Mouse (Mus musculus) liver, adult 2 months (tissue): ENCODE results near the gene Dmd. TPM values are rescaled to one million over a fixed set of nuclear protein-coding genes. Genes with fewer than 3 reads are reported as not detected.
A peak's percentile ranks its signal among the peaks of the same experiment; 100 is the strongest.

Experiments used
- DNase-seq: peaks from one replicate; pipeline ENCODE4 v3.0.0-alpha.2; 2011; ENCODE audit warnings: low read depth, low spot score; ENCODE audit errors: extremely low read depth
- H3K27ac ChIP-seq: fragments of 200-500 bp; replicated peaks from 2 replicates; pipeline ENCODE4 v1.5.1; 2012; ENCODE audit warnings: low read depth, mild to moderate bottlenecking, control low read depth, inconsistent platforms, low read length; ENCODE audit not compliant: insufficient read depth
- H3K27me3 ChIP-seq: fragments of 200-500 bp; 2 replicates; pipeline ENCODE4 v1.6.1; 2012; ENCODE audit warnings: mild to moderate bottlenecking, moderate library complexity, low read length, inconsistent platforms; ENCODE audit not compliant: control insufficient read depth, insufficient read depth
- H3K36me3 ChIP-seq: fragments of 200-500 bp; 2 replicates; pipeline ENCODE4 v1.6.1; 2012; ENCODE audit warnings: low read length, inconsistent platforms; ENCODE audit not compliant: control insufficient read depth, insufficient read depth
- H3K4me1 ChIP-seq: fragments of 200-500 bp; 2 replicates; pipeline ENCODE4 v1.6.1; 2011; ENCODE audit warnings: low read length; ENCODE audit not compliant: control insufficient read depth, insufficient read depth
- H3K4me3 ChIP-seq: fragments of 200-500 bp; 2 replicates; pipeline ENCODE4 v1.5.1; 2011; ENCODE audit warnings: low read depth, mild to moderate bottlenecking, control low read depth, low read length, moderate library complexity; ENCODE audit not compliant: insufficient read depth
- H3K79me2 ChIP-seq: fragments of 200-500 bp; 2 replicates; pipeline ENCODE4 v1.6.1; 2012; ENCODE audit warnings: inconsistent platforms, mild to moderate bottlenecking, low read length, moderate library complexity; ENCODE audit not compliant: control insufficient read depth, insufficient read depth
- H3K9ac ChIP-seq: fragments of 200-500 bp; 2 replicates; pipeline ENCODE4 v1.6.1; 2012; ENCODE audit warnings: low read depth, mild to moderate bottlenecking, control low read depth, inconsistent platforms, low read length
- CTCF ChIP-seq: fragments of 200-500 bp; IDR thresholded peaks from 2 replicates; pipeline ENCODE4 v1.5.1; 2011; ENCODE audit warnings: low read depth, low read length, control low read depth
- POLR2A ChIP-seq: fragments of 200-500 bp; IDR thresholded peaks from 2 replicates; pipeline ENCODE4 v1.6.1; 2011; ENCODE audit warnings: low read length, control low read depth; ENCODE audit not compliant: insufficient read depth; ENCODE audit errors: extremely low read depth
- WGBS: fragments of 180-500 bp; shearing (Covaris S2); methylation state at CpG from one replicate; pipeline ENCODE4 v1.1.7; 2018; 5-methylcytosine and 5-hydroxymethylcytosine counted together
- polyA plus RNA-seq: library from polyadenylated mRNA; depleted of rRNA; stranded (reverse); fragments of >200 nt; gene quantifications from 2 replicates; pipeline ENCODE4 v1.2.3, GENCODE M21; 2012
- total RNA-seq: library from RNA; depleted of rRNA; stranded (reverse); fragments of >200 nt; gene quantifications from 2 replicates; pipeline ENCODE4 v1.2.3, GENCODE M21; 2014

The Dmd gene
- total and polyA plus RNA-seq, 2 experiments = 7.0 to 39.8 TPM

- WGBS = 77% methylated on average over 4 of the region's 4 CpGs
- H3K27ac ChIP-seq = no peak overlapping the region
- H3K79me2 ChIP-seq = no peaks in the 10 kb centered on the region
- no peak for DNase-seq
- H3K36me3 ChIP-seq = no peaks in the 10 kb centered on the region
- no peak overlapping the region for H3K4me3 ChIP-seq
- no peaks in the 10 kb centered on the region for H3K27me3 ChIP-seq
- H3K9ac ChIP-seq = no peak overlapping the region
- H3K4me1 ChIP-seq = no peaks in the 10 kb centered on the region
- TF ChIP-seq POLR2A = no peak
- no peak for TF ChIP-seq CTCF
Measured at GRCm38 (mm10) chrX:84436556-84436955, 1487.9 kb downstream of the Dmd start.

- no peak for DNase-seq
- no peak overlapping the region for H3K4me3 ChIP-seq
- H3K27ac ChIP-seq = no peak overlapping the region
- H3K9ac ChIP-seq = no peak overlapping the region
- no peaks in the 10 kb centered on the region for H3K27me3 ChIP-seq
- no peak for TF ChIP-seq POLR2A
- TF ChIP-seq CTCF = no peak
- no peaks in the 10 kb centered on the region for H3K79me2 ChIP-seq
- H3K4me1 ChIP-seq = no peaks in the 10 kb centered on the region
- WGBS = 82% methylated on average over 3 of the region's 3 CpGs
- H3K36me3 ChIP-seq = no peaks in the 10 kb centered on the region
Measured at GRCm38 (mm10) chrX:84442996-84443395, 1494.3 kb downstream of the Dmd start.

- H3K36me3 ChIP-seq = no peaks in the 10 kb centered on the region
- no peaks in the 10 kb centered on the region for H3K27me3 ChIP-seq
- WGBS = 61% methylated on average over 3 of the region's 3 CpGs
- no peaks in the 10 kb centered on the region for H3K79me2 ChIP-seq
- no peaks in the 10 kb centered on the region for H3K4me1 ChIP-seq
- TF ChIP-seq CTCF = no peak
- no peak for TF ChIP-seq POLR2A
- H3K4me3 ChIP-seq = no peak overlapping the region
- H3K27ac ChIP-seq = no peak overlapping the region
- no peak overlapping the region for H3K9ac ChIP-seq
- DNase-seq = no peak
Measured at GRCm38 (mm10) chrX:84443985-84444384, 1495.3 kb downstream of the Dmd start.

DNA sequence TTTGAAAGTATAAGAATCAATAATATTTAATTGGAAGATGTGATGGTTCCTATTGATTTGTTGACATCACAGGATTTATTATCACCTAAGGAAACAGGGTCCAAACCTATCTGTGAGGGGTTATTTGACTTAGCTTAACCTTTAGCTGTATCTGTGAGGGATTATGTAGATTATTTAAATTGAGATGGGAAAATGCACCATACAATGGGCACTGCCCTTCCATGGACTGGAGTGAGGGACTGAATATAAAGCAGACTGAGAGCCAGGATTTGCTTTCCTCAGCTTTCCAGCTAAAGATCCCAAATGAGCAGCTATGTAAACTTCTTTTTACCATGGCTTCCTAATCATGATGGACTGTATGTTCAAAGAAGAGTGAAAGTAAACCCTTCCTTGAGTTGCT, 1496.0 kb downstream of the Dmd start:
- TF ChIP-seq POLR2A (no peak), CTCF (no peak)
- no peak for DNase-seq
- Histone ChIP-seq H3K36me3 (no peaks in the 10 kb centered on the region), H3K4me1 (no peaks in the 10 kb centered on the region), H3K4me3 (no peak overlapping the region), H3K27me3 (no peaks in the 10 kb centered on the region), H3K79me2 (no peaks in the 10 kb centered on the region), H3K9ac (no peak overlapping the region), H3K27ac (no peak overlapping the region)

DNA sequence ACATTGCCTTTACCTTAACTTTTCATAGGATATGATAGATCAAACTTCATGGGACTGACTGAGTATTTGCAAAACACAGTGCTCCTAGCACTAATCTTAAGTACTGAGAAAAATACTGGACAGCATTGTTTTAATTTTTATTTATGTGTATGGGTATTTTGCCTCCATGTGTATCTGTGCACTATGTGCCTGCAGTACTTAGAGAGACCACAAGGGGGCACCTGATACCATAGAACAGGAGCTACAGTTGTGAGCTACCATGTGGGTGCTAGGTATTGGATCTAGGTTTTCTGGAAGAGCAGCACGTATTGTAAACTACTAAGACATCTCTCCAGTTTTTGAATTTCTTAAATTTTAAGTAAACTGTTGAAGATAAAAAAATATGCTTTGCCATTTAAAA, 1505.8 kb downstream of the Dmd start:
- Histone ChIP-seq H3K27ac (no peak overlapping the region), H3K79me2 (no peaks in the 10 kb centered on the region), H3K36me3 (no peaks in the 10 kb centered on the region), H3K4me1 (no peaks in the 10 kb centered on the region), H3K4me3 (no peak overlapping the region), H3K9ac (no peak overlapping the region), H3K27me3 (no peaks in the 10 kb centered on the region)
- TF ChIP-seq POLR2A (no peak), CTCF (peak; percentile 21; the same call in 1 of the 2 replicates)
- DNase-seq = peak; percentile 5
- 84% methylated on average over 1 of the region's 1 CpGs for WGBS

DNA sequence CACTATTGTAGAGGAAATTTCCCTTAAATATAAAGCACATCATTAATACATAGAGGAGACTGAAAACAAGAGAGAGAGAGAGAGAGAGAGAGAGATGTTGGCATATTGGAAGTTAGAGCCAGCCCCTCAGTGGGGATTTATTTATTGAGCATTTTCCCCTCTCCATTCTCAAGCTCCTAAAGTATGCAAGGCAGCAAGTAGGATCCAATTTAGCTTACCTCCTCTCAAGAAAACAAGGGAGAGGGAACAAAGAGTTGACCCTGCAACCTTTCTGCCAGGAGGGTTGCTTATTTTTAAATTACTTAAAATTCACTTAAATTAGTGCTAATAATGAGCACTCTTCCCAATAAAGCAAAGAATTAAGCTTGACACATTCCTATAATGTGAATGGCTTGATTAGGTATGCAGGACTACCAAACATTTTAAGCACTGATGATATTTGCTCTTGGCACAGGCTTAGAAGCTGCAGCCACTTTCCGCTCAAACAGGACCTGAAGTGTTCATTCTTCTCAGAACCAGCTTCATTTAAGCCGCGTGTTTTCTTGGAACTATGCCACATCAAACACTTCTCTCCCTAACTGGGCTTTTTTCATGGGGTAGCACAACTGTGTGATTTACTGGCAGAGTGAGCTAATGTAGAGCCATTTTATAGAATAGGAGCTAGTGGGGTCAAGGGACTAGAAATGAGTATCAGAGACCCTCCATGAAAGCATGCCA, 1566.1 kb downstream of the Dmd start:
- TF ChIP-seq CTCF (no peak), POLR2A (no peak)
- H3K79me2 ChIP-seq = no peaks in the 10 kb centered on the region
- no peak for DNase-seq
- H3K9ac ChIP-seq = no peak overlapping the region
- 59% methylated on average over 3 of the region's 3 CpGs for WGBS
- no peaks in the 10 kb centered on the region for H3K36me3 ChIP-seq
- H3K27ac ChIP-seq = no peak overlapping the region
- no peak overlapping the region for H3K4me3 ChIP-seq
- no peaks in the 10 kb centered on the region for H3K27me3 ChIP-seq
- no peaks in the 10 kb centered on the region for H3K4me1 ChIP-seq
